Mouse (Mus musculus) Patski (cell line): Measurements from ENCODE around the gene Cmtm3. TPM values are rescaled to one million over a fixed set of nuclear protein-coding genes. Genes with fewer than 3 reads are reported as not detected.

Source experiments
- ATAC-seq: fragments of 100-300 bp; one replicate; pipeline ENCODE4 v1.8.0; 2021
- CTCF ChIA-PET: fragments of 350-600 bp; sonication (Branson Sonifier 250); formaldehyde crosslinking; loops from one replicate; lab custom pipeline; 2022; ENCODE audit warnings: inconsistent platforms; lab: Charles Lee
- POLR2A ChIA-PET: fragments of 350-600 bp; sonication (Branson Sonifier 250); formaldehyde crosslinking; loops from one replicate; lab custom pipeline; 2022; ENCODE audit warnings: antibody characterized with exemption, inconsistent platforms; lab: Charles Lee
- DNase-seq: peaks from one replicate; pipeline ENCODE4 v3.0.0-alpha.2; 2011; ENCODE audit warnings: low read depth, low spot score
- H3K27me3 ChIP-seq: fragments of 371-371 bp; one replicate; pipeline ENCODE4 v1.5.1; 2021
- CTCF ChIP-seq: fragments of 100-300 bp; IDR thresholded peaks from one replicate; pipeline ENCODE4 v1.5.1; 2021
- in situ Hi-C: fragments of 300-500 bp; cut with MboI; formaldehyde crosslinking; loops from 3 replicates; pipeline ENCODE4 v1.11.1; 2018; ENCODE audit warnings: low pct_unique_long_range_greater_than_20kb, mixed read lengths
- polyA plus RNA-seq: library from polyadenylated mRNA; unstranded; gene quantifications from one replicate; pipeline ENCODE4 v1.2.3, GENCODE M21; 2021

The Cmtm3 gene
- polyA plus RNA-seq, 1 experiment from 2014 or later: 120 TPM

GRCm38 (mm10) chr8:104379301-104379836 is 40.2 kb downstream of the Cmtm3 start:
- in situ Hi-C loops: no loop called here
- CTCF ChIA-PET: interaction anchor here (0.9 to 1.2 kb wide), 2 partner anchors 11 to 37 kb away, joined by 3 to 4 read pairs; no protein-coding TSS in a partner anchor
- DNase-seq (no peak), ATAC-seq (no peak)
- TF ChIP-seq CTCF: no peak
- no peaks in the 10 kb centered on the region for H3K27me3 ChIP-seq
- POLR2A ChIA-PET: interaction anchor here (1.0 kb wide), 1 partner anchor 12 kb away, joined by 3 read pairs; no protein-coding TSS in a partner anchor

- in situ Hi-C loops: no loop called here
- DNase-seq (no peak), ATAC-seq (no peak)
- CTCF ChIA-PET: interaction anchor here (1.2 kb wide), 1 partner anchor 38 kb away, joined by 4 read pairs; no protein-coding TSS in a partner anchor
- POLR2A ChIA-PET: no interaction called here
- TF ChIP-seq CTCF: no peak
- no peaks in the 10 kb centered on the region for H3K27me3 ChIP-seq
These were observed 41.1 kb downstream of the Cmtm3 start for GRCm38 (mm10) chr8:104380269-104380668.

GRCm38 (mm10) chr8:104380961-104381411 is 41.8 kb downstream of the Cmtm3 start:
- POLR2A ChIA-PET: no interaction called here
- in situ Hi-C loops: no loop called here
- DNase-seq: no peak
- TF ChIP-seq CTCF: no peak
- no peak for ATAC-seq
- H3K27me3 ChIP-seq: no peaks in the 10 kb centered on the region
- CTCF ChIA-PET: no interaction called here

- no peak for ATAC-seq
- no peak for TF ChIP-seq CTCF
- in situ Hi-C loops: no loop called here
- no peak for DNase-seq
- POLR2A ChIA-PET: interaction anchor here (1.2 kb wide), 1 partner anchor 12 kb away, joined by 3 read pairs; the partner anchor contains the start of gene Cmtm4
- CTCF ChIA-PET: interaction anchor here (1.1 to 2.1 kb wide), 7 partner anchors 13 to 51 kb away, joined by 3 to 7 read pairs (median 4); partner anchors contain the start of gene Cmtm4
- H3K27me3 ChIP-seq: no peaks in the 10 kb centered on the region
These were observed 44.1 kb downstream of the Cmtm3 start for GRCm38 (mm10) chr8:104383296-104383695.

- ChIA-PET POLR2A (interaction anchor here (1.2 kb wide), 1 partner anchor 11 kb away, joined by 3 read pairs; the partner anchor contains the start of gene Cmtm4), CTCF (interaction anchor here (1.1 to 1.6 kb wide), 6 partner anchors 12 to 51 kb away, joined by 3 to 7 read pairs (median 4); partner anchors contain the start of gene Cmtm4)
- no peaks in the 10 kb centered on the region for H3K27me3 ChIP-seq
- DNase-seq (peak; percentile 56), ATAC-seq (peak; percentile 78)
- in situ Hi-C loops: no loop called here
- TF ChIP-seq CTCF: no peak
These were observed 44.8 kb downstream of the Cmtm3 start for GRCm38 (mm10) chr8:104383977-104384376.

GRCm38 (mm10) chr8:104386693-104387092 is 47.5 kb downstream of the Cmtm3 start:
- ATAC-seq (peak; percentile 35), DNase-seq (no peak)
- no peak for TF ChIP-seq CTCF
- in situ Hi-C loops: no loop called here
- POLR2A ChIA-PET: no interaction called here
- no peaks in the 10 kb centered on the region for H3K27me3 ChIP-seq
- CTCF ChIA-PET: interaction anchor here (0.9 to 1.1 kb wide), 2 partner anchors 10 to 19 kb away, joined by 4 read pairs; no protein-coding TSS in a partner anchor

- ChIA-PET CTCF (no interaction called here), POLR2A (no interaction called here)
- in situ Hi-C loops: no loop called here
- no peaks in the 10 kb centered on the region for H3K27me3 ChIP-seq
- no peak for TF ChIP-seq CTCF
- DNase-seq: no peak
- no peak for ATAC-seq
These were observed 48.3 kb downstream of the Cmtm3 start for GRCm38 (mm10) chr8:104387501-104387900.

GRCm38 (mm10) chr8:104387980-104388379 is 48.8 kb downstream of the Cmtm3 start:
- POLR2A ChIA-PET: no interaction called here

GRCm38 (mm10) chr8:104390245-104390644 is 51.0 kb downstream of the Cmtm3 start:
- H3K27me3 ChIP-seq: no peaks in the 10 kb centered on the region
- no peak for DNase-seq
- no peak for TF ChIP-seq CTCF
- no peak for ATAC-seq
- in situ Hi-C loops: no loop called here
- CTCF ChIA-PET: interaction anchor here (1.9 kb wide), 1 partner anchor 18 kb away, joined by 5 read pairs; no protein-coding TSS in a partner anchor
- POLR2A ChIA-PET: no interaction called here

More at GRCm38 (mm10) chr8:104387980-104388379, 48.8 kb downstream of the Cmtm3 start:
- CTCF ChIA-PET: no interaction called here
- TF ChIP-seq CTCF: no peak
- in situ Hi-C loops: no loop called here
- DNase-seq (no peak), ATAC-seq (no peak)
- no peaks in the 10 kb centered on the region for H3K27me3 ChIP-seq

GRCm38 (mm10) chr8:104393139-104393538 is 53.9 kb downstream of the Cmtm3 start:
- no peak for ATAC-seq
- ChIA-PET CTCF (interaction anchor here (1.2 kb wide), 2 partner anchors 20 to 49 kb away, joined by 3 to 5 read pairs; no protein-coding TSS in a partner anchor), POLR2A (interaction anchor here (1.1 kb wide), 1 partner anchor 50 kb away, joined by 3 read pairs; no protein-coding TSS in a partner anchor)
- DNase-seq: no peak
- peaks cover 3% of the 10 kb centered on the region for H3K27me3 ChIP-seq
- in situ Hi-C loops: no loop called here
- TF ChIP-seq CTCF: no peak

- ChIA-PET POLR2A (interaction anchor here (1.1 kb wide), 1 partner anchor 50 kb away, joined by 3 read pairs; no protein-coding TSS in a partner anchor), CTCF (interaction anchor here (1.2 kb wide), 2 partner anchors 21 to 50 kb away, joined by 3 to 5 read pairs; no protein-coding TSS in a partner anchor)
- in situ Hi-C loops: no loop called here
- DNase-seq: no peak
- TF ChIP-seq CTCF: no peak
- H3K27me3 ChIP-seq: peaks cover 3% of the 10 kb centered on the region
- no peak for ATAC-seq
These were observed 54.6 kb downstream of the Cmtm3 start for GRCm38 (mm10) chr8:104393767-104394166.
